Mouse (Mus musculus): ENCODE results near the gene Sgms1.

DNA sequence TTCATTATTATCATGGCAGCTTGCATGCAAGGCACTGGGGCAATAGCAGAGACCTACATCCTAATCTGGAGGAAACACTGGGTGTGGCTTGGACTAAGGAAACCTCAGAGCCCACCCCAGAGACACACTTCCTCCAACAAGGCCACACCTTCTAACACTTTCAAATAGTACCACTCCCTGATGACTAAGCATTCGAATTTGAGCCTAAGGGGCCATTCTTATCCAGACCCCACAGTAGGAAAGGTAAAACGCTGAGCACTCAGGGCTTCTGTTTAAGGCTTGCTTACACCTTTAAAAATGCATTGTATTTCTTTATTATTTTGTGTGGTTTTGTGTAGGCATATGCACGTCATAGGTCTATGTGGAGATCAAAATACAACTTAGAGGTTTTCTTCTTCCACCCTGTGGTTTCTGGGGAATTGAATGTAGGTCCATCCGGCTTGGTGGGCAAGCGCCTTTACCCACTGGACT, 217.0 kb downstream of the Sgms1 start:
- TF ChIP-seq POLR2A (IDR thresholded peaks at IDR 0.05; ENCODE audit: borderline replicate concordance, extremely low read depth, low read depth, low read length) = no peak
- TF ChIP-seq CTCF (IDR thresholded peaks at IDR 0.05; ENCODE audit: insufficient read depth, low read length) = no peak

All from lung, adult 2 months (tissue).